Mouse (Mus musculus) naive thymus-derived CD4-positive, alpha-beta T cell, adult 2 months (primary cell): Measurements from ENCODE around the gene Ift81.
A peak's percentile ranks its signal among the peaks of the same experiment; 100 is the strongest.

ENCODE experiments used
- DNase-seq: peaks from one replicate; pipeline ENCODE4 v3.0.0-alpha.2; 2011; ENCODE audit warnings: low read depth

The Ift81 gene

GRCm38 (mm10) chr5:122625565-122626252 is 11.4 kb upstream of the Ift81 start:
- no peak for DNase-seq

- DNase-seq: no peak
Observed at GRCm38 (mm10) chr5:122624952-122625479, 10.7 kb upstream of the Ift81 start.

GRCm38 (mm10) chr5:122623861-122624260 is 9.5 kb upstream of the Ift81 start:
- no peak for DNase-seq

- no peak for DNase-seq
Observed at GRCm38 (mm10) chr5:122622526-122622925, 8.2 kb upstream of the Ift81 start.

- DNase-seq: no peak
Observed at GRCm38 (mm10) chr5:122621376-122621886, 7.1 kb upstream of the Ift81 start.

- no peak for DNase-seq
Observed at GRCm38 (mm10) chr5:122619686-122620296, 5.5 kb upstream of the Ift81 start.

- DNase-seq: no peak
Observed at GRCm38 (mm10) chr5:122617718-122618117, 3.4 kb upstream of the Ift81 start.

- no peak for DNase-seq
Observed at GRCm38 (mm10) chr5:122611651-122612050, 2.7 kb downstream of the Ift81 start.

GRCm38 (mm10) chr5:122604894-122605293 is 9.4 kb downstream of the Ift81 start:
- no peak for DNase-seq

- DNase-seq: peak; percentile 90
Observed at GRCm38 (mm10) chr5:122602233-122602632, 12.1 kb downstream of the Ift81 start.

- no peak for DNase-seq
Observed at GRCm38 (mm10) chr5:122595470-122595869, 18.8 kb downstream of the Ift81 start.

- DNase-seq: no peak
Observed at GRCm38 (mm10) chr5:122589891-122590290, 24.4 kb downstream of the Ift81 start.

GRCm38 (mm10) chr5:122585546-122585945 is 28.8 kb downstream of the Ift81 start:
- no peak for DNase-seq

GRCm38 (mm10) chr5:122584093-122584492 is 30.2 kb downstream of the Ift81 start:
- DNase-seq: no peak

- DNase-seq: no peak
Observed at GRCm38 (mm10) chr5:122576683-122577329, 37.5 kb downstream of the Ift81 start.

GRCm38 (mm10) chr5:122572001-122572400 is 42.3 kb downstream of the Ift81 start:
- DNase-seq: no peak

GRCm38 (mm10) chr5:122566626-122567025 is 47.7 kb downstream of the Ift81 start:
- DNase-seq: no peak

- DNase-seq: no peak
Observed at GRCm38 (mm10) chr5:122560654-122561053, 53.7 kb downstream of the Ift81 start.

- DNase-seq: no peak
Observed at GRCm38 (mm10) chr5:122558127-122558526, 56.2 kb downstream of the Ift81 start.

GRCm38 (mm10) chr5:122555107-122555506 is 59.2 kb downstream of the Ift81 start:
- no peak for DNase-seq

- DNase-seq: no peak
Observed at GRCm38 (mm10) chr5:122552638-122553037, 61.7 kb downstream of the Ift81 start.

GRCm38 (mm10) chr5:122550460-122550859 is 63.9 kb downstream of the Ift81 start:
- DNase-seq: peak; percentile 11

GRCm38 (mm10) chr5:122548671-122549070 is 65.6 kb downstream of the Ift81 start:
- peak; percentile 79 for DNase-seq
